Mouse (Mus musculus): ENCODE results near the gene Asah2. TPM values are rescaled to one million over a fixed set of nuclear protein-coding genes. Genes with fewer than 3 reads are reported as not detected.

Gene Asah2
- polyA plus RNA-seq (2014; fragmentation: Nextera tagmentation; extraction: Ambion mirVana) = 1.8 and 2.6 TPM in 2 replicates

GRCm38 (mm10) chr19:32107771-32108306 is at the start of gene Asah2:
Asah2 (minus strand) TSS chr19:32108211.
- ATAC-seq (ENCODE audit: insufficient read depth) = peak; percentile 96

GRCm38 (mm10) chr19:32157045-32157444 is 49.0 kb upstream of the Asah2 start:
- DNase-seq (no peak), ATAC-seq (ENCODE audit: insufficient read depth) (no peak)
- Histone ChIP-seq H3K36me3 (ENCODE audit: insufficient read depth) (peaks cover 23% of the 10 kb centered on the region), H3K9me3 (ENCODE audit: low read depth, low read length) (no peaks in the 10 kb centered on the region), H3K4me1 (ENCODE audit: insufficient read depth) (no peaks in the 10 kb centered on the region; the same call in 1 of the 2 replicates), H3K4me3 (ENCODE audit: low read depth, low read length) (no peak overlapping the region), H3K9ac (no peak overlapping the region), H3K4me2 (no peak overlapping the region), H3K27me3 (ENCODE audit: insufficient read depth, low read length) (no peaks in the 10 kb centered on the region), H3K27ac (ENCODE audit: low read depth) (no peak overlapping the region)
- 83% methylated on average over 6 of the region's 6 CpGs for WGBS
- no peak for TF ChIP-seq CTCF (IDR thresholded peaks at IDR 0.05; ENCODE audit: low read depth)

More at GRCm38 (mm10) chr19:32107771-32108306, at the start of gene Asah2:
- WGBS = under 1% methylated on average over 27 of the region's 28 CpGs
- Histone ChIP-seq H3K9me3 (ENCODE audit: low read depth, low read length) (no peaks in the 10 kb centered on the region), H3K36me3 (ENCODE audit: insufficient read depth) (no peaks in the 10 kb centered on the region), H3K4me2 (peak within 1 kb of the TSS; percentile 64), H3K4me3 (ENCODE audit: low read depth, low read length) (peak within 1 kb of the TSS; percentile 67), H3K4me1 (ENCODE audit: insufficient read depth) (no peaks in the 10 kb centered on the region; the same call in 1 of the 2 replicates), H3K27me3 (ENCODE audit: insufficient read depth, low read length) (no peaks in the 10 kb centered on the region), H3K9ac (peak within 1 kb of the TSS; percentile 92), H3K27ac (ENCODE audit: low read depth) (peak within 1 kb of the TSS; percentile 97)
- peak; percentile 87 for DNase-seq
- peak; percentile 42 for TF ChIP-seq CTCF (IDR thresholded peaks at IDR 0.05; ENCODE audit: low read depth)

- no peak overlapping the region for H3K4me2 ChIP-seq
- H3K9ac ChIP-seq = no peak overlapping the region
- H3K36me3 ChIP-seq (ENCODE audit: insufficient read depth) = no peaks in the 10 kb centered on the region; the same call in 1 of the 2 replicates
- TF ChIP-seq CTCF (IDR thresholded peaks at IDR 0.05; ENCODE audit: low read depth) = no peak
- DNase-seq (no peak), ATAC-seq (ENCODE audit: insufficient read depth) (no peak)
- no peaks in the 10 kb centered on the region for H3K27me3 ChIP-seq (ENCODE audit: insufficient read depth, low read length)
- H3K9me3 ChIP-seq (ENCODE audit: low read depth, low read length) = no peaks in the 10 kb centered on the region
- no peak overlapping the region for H3K4me3 ChIP-seq (ENCODE audit: low read depth, low read length)
- WGBS = 65% methylated on average over 6 of the region's 6 CpGs
- H3K27ac ChIP-seq (ENCODE audit: low read depth) = no peak overlapping the region
- no peaks in the 10 kb centered on the region; the same call in 1 of the 2 replicates for H3K4me1 ChIP-seq (ENCODE audit: insufficient read depth)
Observed at GRCm38 (mm10) chr19:32152529-32152928, 44.5 kb upstream of the Asah2 start.

GRCm38 (mm10) chr19:32148710-32149109 is 40.7 kb upstream of the Asah2 start:
- no peak for ATAC-seq (ENCODE audit: insufficient read depth)
- H3K4me1 ChIP-seq (ENCODE audit: insufficient read depth) = no peaks in the 10 kb centered on the region
- TF ChIP-seq CTCF (IDR thresholded peaks at IDR 0.05; ENCODE audit: low read depth) = no peak
- H3K9ac ChIP-seq = no peak overlapping the region
- no peak overlapping the region for H3K4me2 ChIP-seq
- no peaks in the 10 kb centered on the region for H3K9me3 ChIP-seq (ENCODE audit: low read depth, low read length)
- no peak for DNase-seq
- H3K27me3 ChIP-seq (ENCODE audit: insufficient read depth, low read length) = no peaks in the 10 kb centered on the region
- H3K4me3 ChIP-seq (ENCODE audit: low read depth, low read length) = no peak overlapping the region
- 57% methylated on average over 5 of the region's 5 CpGs for WGBS
- no peaks in the 10 kb centered on the region for H3K36me3 ChIP-seq (ENCODE audit: insufficient read depth)
- no peak overlapping the region for H3K27ac ChIP-seq (ENCODE audit: low read depth)

- Histone ChIP-seq H3K4me1 (ENCODE audit: insufficient read depth) (no peaks in the 10 kb centered on the region), H3K27me3 (ENCODE audit: insufficient read depth, low read length) (no peaks in the 10 kb centered on the region), H3K9ac (no peak overlapping the region), H3K36me3 (ENCODE audit: insufficient read depth) (peaks cover 24% of the 10 kb centered on the region; the same call in 1 of the 2 replicates), H3K9me3 (ENCODE audit: low read depth, low read length) (no peaks in the 10 kb centered on the region), H3K4me2 (no peak overlapping the region), H3K4me3 (ENCODE audit: low read depth, low read length) (no peak overlapping the region), H3K27ac (ENCODE audit: low read depth) (no peak overlapping the region)
- no peak for TF ChIP-seq CTCF (IDR thresholded peaks at IDR 0.05; ENCODE audit: low read depth)
- ATAC-seq (ENCODE audit: insufficient read depth) (no peak), DNase-seq (no peak)
- 85% methylated on average over 6 of the region's 6 CpGs for WGBS
Observed at GRCm38 (mm10) chr19:32142383-32142782, 34.4 kb upstream of the Asah2 start.

- no peak for TF ChIP-seq CTCF (IDR thresholded peaks at IDR 0.05; ENCODE audit: low read depth)
- no peak overlapping the region for H3K9ac ChIP-seq
- H3K9me3 ChIP-seq (ENCODE audit: low read depth, low read length) = no peaks in the 10 kb centered on the region
- no peaks in the 10 kb centered on the region for H3K27me3 ChIP-seq (ENCODE audit: insufficient read depth, low read length)
- WGBS = 61% methylated on average over 14 of the region's 14 CpGs
- H3K27ac ChIP-seq (ENCODE audit: low read depth) = no peak overlapping the region
- no peak overlapping the region for H3K4me2 ChIP-seq
- H3K4me3 ChIP-seq (ENCODE audit: low read depth, low read length) = no peak overlapping the region
- ATAC-seq (ENCODE audit: insufficient read depth) (no peak), DNase-seq (no peak)
- no peaks in the 10 kb centered on the region for H3K4me1 ChIP-seq (ENCODE audit: insufficient read depth)
- H3K36me3 ChIP-seq (ENCODE audit: insufficient read depth) = peaks cover 24% of the 10 kb centered on the region; the same call in 1 of the 2 replicates
Observed at GRCm38 (mm10) chr19:32138361-32139088, 30.5 kb upstream of the Asah2 start.

- DNase-seq = no peak
- Histone ChIP-seq H3K36me3 (ENCODE audit: insufficient read depth) (peaks cover 24% of the 10 kb centered on the region; the same call in 1 of the 2 replicates), H3K4me2 (no peak overlapping the region), H3K4me3 (ENCODE audit: low read depth, low read length) (no peak overlapping the region), H3K27me3 (ENCODE audit: insufficient read depth, low read length) (no peaks in the 10 kb centered on the region), H3K9ac (no peak overlapping the region), H3K9me3 (ENCODE audit: low read depth, low read length) (no peaks in the 10 kb centered on the region), H3K27ac (ENCODE audit: low read depth) (no peak overlapping the region), H3K4me1 (ENCODE audit: insufficient read depth) (no peaks in the 10 kb centered on the region)
- no peak for ATAC-seq (ENCODE audit: insufficient read depth)
- WGBS = 83% methylated on average over 5 of the region's 5 CpGs
- no peak for TF ChIP-seq CTCF (IDR thresholded peaks at IDR 0.05; ENCODE audit: low read depth)
Observed at GRCm38 (mm10) chr19:32137904-32138303, 29.9 kb upstream of the Asah2 start.

Measured in lung, embryonic 14.5 days (tissue).